Mouse (Mus musculus): Measurements from ENCODE around the gene Ifngr2. TPM values are rescaled to one million over a fixed set of nuclear protein-coding genes. Genes with fewer than 3 reads are reported as not detected.

Gene Ifngr2
- total RNA-seq, 2 experiments from 2014 or later, result 116 to 132 TPM

DNA sequence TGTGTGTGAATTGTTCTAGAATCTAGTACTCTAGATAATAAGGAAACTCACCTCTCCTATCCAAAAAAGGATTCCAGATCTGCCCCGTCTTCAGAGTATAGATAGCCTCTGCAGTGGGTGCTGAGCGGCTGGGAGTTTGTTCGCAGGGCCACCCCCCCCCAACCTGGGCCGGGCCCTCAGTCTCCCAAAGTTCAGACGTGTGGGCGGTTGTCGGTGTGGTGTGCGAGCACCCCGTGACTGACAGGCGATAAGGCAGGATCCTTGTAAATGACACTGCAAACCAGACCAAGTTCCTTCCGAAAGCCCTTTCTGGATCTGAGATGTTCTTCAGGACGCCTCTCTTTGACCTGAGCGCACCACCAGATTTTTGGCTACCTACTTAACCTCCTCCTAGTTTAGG is 12.4 kb upstream of the Ifngr2 start:
- peak in 1 of 2 experiments; percentile 40 for DNase-seq
- intact Hi-C loops (cut with DNase I), result no loop called here

DNA sequence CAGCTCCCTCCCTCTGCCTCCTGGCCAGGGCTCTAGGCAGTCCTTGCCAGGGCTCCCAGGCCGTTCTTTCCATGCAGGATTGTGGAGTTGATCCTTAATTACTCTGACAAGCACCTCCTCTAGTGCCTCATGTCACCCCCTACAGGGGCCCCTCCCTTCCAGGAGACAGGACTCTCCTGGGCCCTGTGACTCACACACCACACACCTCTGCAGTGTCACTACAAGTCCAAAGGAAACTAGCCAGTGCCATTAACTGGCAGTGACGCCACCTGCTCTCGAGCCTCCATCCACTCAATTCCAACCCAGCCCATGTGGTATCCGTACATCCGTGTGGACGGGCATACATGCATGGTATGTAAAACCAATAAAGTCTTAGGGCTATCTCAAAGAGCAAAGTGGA is 12.0 kb upstream of the Ifngr2 start:
- intact Hi-C loops (cut with DNase I), result no loop called here

DNA sequence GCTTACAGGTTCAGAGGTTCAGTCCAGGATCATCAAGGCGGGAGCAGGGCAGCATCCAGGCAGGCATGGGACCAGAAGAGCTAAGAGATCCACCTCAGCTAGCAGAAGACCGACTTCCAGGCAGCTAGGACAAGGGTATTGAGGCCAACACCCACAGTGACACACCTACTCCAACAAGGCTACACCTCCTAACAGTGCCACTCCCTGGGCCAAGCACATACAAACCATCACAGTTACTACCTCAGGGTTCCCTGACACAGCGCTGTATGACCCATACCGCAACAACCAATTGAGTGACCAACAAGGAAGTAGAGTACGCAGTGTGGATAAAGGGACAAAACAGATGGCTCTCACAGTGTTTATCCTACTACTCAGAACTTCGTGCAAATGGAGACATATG is 10.5 kb upstream of the Ifngr2 start:
- intact Hi-C loops (cut with DNase I), result no loop called here
- no peak for DNase-seq

More for the DNA sequence above, 12.0 kb upstream of the Ifngr2 start:
- DNase-seq, result no peak

DNA sequence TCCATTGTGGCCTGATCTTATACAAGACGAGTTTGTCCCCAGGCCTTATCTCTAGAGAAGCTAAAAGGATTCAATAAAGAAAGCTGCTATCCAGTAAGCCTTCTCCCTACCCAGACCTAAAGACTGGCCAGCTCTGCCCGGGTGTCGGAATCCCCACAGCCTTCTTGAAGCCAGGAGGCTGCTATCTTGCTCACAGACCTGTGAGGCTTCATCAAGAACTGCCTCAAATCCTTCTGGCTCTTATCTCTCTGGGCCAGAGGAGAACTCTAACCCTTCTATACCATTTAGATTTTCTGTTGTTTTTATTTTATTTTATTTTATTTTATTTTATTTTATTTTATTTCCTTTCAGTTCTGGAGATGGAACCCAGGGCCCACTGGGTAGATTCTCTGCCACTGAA is 9.8 kb upstream of the Ifngr2 start:
- no peak for DNase-seq
- intact Hi-C loops (cut with DNase I), result no loop called here

DNA sequence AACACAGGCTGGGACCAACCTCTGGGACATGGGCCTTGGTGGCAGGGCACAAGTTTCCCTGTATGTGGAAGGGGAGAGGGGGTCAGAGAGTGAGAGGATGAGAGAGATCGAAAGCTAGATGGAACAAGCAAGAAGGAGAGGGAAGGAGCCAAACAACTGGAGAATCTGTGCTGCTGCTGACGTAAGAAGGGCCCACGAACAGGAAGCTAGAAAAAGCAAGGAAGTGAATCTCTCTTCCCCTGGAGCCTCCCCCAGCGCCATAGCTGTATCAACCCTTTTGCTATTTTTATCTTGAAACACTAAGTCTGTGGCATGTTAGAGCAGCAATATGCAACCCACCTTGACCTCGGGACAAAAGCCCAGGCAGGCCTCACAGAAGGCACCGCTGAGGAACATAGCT is 8.8 kb upstream of the Ifngr2 start:
- intact Hi-C loops (cut with DNase I), result no loop called here
- no peak for DNase-seq

DNA sequence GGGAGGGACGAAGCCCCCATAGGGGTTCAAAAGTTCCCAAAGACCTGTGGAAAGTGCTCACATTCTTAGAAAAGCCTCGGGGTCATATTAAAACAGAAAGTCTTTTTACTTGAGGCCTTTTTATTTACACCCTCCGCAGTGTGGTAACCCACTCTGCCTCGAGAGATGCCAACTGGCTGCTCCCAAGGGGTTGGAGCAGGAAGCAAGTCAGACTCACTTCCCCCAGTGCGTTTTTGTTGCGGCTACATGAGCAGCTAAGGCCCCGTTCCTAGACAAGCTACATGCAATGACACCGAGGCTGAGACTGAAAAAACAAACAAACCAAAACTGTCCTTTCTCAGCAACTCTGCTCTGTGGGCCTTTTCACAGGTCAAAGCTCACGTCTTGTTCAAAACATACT is 8.4 kb upstream of the Ifngr2 start:
- intact Hi-C loops (cut with DNase I), result no loop called here
- no peak for DNase-seq

DNA sequence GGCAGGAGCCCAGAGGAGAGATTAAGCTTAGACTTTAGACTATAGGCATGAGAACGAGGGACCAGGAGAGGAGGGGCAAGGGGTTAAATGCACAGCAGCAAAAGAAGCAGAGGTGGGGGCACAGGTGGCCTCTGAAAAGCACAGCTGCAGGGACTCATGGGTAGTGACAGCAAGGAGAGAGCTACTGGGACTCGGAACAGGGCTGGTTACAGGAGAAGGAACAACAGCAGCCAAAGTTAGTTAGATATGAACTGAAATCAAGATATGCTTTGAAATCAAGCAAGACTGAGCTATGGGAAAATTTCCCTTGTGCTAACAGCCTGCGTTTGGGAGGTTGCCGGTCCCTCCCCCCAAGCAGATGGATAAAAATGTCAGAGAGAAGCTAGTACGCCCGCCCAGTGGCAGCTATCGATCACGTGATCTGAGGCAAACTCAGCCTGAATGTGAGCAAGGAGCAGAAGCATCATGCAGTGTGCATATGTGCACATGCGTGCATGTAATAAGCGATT is 5.2 kb upstream of the Ifngr2 start:
- intact Hi-C loops (cut with DNase I), result no loop called here
- DNase-seq, result peak in 1 of 2 experiments; percentile 46

DNA sequence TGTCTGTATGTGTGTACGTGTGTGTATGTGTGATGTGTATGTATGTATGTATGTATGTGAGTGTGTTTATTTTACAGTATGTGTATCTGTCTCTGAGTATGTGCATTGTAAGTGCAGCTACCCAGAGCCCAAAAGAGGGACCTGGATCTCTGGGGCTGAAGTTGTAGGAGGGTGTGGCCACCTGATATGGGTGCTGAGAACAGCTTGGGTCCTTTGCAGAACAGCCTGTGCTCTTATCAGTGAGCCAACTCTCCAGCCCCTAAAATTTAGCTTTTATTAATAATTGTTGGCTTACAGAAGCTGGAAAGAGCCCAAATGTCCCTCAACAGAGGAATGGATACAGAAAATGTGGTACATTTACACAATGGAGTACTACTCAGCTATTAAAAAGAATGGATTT is 3.3 kb upstream of the Ifngr2 start:
- intact Hi-C loops (cut with DNase I), result no loop called here
- DNase-seq, result no peak

DNA sequence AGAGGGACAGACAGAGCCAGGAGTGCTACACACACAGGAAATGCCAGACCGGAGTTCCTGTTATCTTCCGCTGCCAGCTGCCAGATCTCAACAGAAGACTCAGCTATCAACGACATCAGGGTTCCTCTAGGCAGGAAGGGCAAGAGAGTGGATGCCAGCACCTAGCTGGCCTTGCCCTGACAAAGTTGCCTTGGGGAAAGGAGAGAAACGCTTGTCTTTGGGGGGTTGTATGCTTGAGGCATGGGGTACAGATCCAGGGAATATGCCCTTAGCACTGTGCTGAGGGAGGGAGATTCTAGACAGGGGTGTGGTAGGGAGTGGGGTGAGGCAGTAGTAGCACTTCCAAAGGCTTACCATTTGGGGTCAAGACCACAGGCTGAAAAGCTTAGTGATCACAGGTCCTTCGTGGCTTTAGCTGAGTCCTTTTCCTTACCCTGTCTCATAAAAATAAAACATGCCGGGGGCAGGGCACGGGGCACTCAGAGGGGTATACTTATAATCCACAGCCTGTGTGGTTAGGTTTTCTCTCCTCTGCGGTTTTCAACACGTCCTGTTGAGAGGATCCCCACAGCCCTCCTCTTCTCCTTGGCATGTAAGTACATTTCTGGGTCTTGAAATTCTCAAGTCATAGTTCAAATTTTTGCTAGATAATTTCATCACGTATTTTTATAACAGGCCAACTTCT is 1.1 kb upstream of the Ifngr2 start:
- DNase-seq, result peak in 1 of 2 experiments; percentile 32

DNA sequence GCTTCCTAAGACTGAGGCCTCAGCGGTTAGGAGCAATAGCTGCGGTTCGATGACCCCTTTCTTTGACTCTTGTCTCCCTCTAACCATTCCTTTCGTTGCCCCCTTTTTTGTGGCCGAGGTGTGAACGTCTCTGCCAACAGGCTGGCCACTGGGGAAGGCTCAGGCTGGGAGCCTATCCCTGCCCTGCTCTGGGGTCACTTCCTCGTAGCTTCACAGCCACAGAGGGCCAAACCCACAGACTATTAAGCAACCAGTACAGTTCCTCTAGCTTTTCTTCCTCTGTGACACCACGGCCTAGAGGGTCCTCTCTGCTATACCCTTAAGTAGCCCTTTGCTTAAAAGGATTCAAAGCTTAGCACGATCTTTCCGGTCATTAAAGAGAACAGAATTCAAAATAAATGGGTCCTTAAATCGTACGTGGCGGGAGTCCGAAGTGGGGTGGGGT is 459 bp upstream of the Ifngr2 start:
- DNase-seq, result peak in 1 of 2 experiments; percentile 55
- intact Hi-C loops (cut with DNase I), result no loop called here

More for the DNA sequence above, 1.1 kb upstream of the Ifngr2 start:
- intact Hi-C loops (cut with DNase I), result no loop called here

DNA sequence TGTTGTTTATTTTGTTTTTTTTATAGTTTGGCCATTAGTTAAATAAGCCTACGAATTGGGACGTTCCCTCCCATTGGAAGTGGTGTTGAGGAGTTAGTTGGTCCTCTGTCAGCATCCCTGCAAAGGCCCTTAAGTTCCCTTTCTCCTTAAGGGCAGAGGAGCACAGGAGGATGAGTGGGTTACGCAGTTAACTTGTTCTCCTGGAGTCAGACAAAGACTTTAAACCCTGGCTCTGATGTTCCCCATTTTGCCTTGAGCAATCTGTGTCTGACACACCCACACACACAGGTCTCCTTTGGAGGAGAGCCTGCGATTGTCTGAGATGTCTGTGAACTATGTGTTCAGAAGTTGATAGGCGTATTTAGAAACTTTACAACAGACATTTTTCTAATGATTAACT is 1.1 kb downstream of the Ifngr2 start:
- no peak for DNase-seq
- intact Hi-C loops (cut with DNase I), result no loop called here

DNA sequence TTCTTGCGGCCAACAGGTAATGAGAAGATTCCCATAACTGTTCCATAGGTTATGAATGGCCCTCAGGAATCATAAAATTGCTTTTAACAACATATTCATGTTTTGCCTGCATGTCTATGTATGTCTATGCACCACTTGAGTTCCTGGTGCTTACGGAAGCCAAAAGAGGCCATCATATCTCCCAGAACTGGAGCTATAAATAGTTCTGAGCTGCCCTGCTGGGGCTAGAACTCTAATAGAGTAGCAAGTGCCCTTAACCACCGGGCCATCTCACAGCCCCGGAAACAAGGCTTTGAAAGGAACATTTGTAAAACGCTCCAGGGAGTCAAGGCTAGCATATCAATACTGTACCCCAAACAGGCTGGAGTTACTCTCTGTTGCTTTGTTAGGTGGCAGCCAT is 1.7 kb downstream of the Ifngr2 start:
- intact Hi-C loops (cut with DNase I), result no loop called here

DNA sequence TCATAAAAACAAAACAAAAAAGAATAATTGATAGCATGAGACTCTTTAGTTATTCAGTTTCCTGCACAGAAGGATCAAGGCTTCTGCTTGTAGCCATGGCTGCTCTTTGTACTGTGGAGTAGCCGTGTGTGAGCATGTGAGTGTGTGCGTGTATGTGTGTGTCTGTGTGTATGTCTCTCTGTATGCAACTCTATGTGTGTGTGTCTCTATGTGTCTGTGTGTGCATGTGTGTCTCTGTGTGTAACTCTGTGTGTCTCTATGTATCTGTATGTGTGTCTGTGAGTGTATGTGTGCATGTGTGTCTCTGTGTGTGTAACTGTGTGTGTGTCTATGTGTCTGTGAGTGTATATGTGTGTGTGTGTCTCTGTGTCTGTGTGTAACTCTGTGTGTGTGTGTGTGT is 2.1 kb downstream of the Ifngr2 start:
- intact Hi-C loops (cut with DNase I), result no loop called here
- no peak for DNase-seq

More for the DNA sequence above, 1.7 kb downstream of the Ifngr2 start:
- peak; percentile 35 to 52 for DNase-seq

DNA sequence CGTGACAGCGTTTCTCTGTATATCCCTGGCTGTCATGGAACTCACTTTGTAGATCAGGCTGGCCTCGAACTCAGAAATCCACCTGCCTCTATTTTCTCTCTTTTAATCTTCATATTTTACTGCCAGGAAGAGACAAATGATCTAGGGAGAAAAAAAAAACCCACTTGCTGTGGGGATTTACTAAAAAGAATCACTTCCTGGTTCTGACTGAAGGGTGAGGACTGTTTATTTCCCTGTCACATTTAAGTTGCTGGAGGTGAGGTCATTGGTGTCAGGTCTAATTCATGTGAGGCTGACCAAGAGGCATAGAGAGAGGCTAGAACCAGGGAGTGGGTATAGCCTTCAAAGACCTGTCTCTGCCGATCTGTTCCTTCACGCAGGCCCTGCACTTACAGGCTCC is 2.7 kb downstream of the Ifngr2 start:
- no peak for DNase-seq
- intact Hi-C loops (cut with DNase I), result no loop called here

DNA sequence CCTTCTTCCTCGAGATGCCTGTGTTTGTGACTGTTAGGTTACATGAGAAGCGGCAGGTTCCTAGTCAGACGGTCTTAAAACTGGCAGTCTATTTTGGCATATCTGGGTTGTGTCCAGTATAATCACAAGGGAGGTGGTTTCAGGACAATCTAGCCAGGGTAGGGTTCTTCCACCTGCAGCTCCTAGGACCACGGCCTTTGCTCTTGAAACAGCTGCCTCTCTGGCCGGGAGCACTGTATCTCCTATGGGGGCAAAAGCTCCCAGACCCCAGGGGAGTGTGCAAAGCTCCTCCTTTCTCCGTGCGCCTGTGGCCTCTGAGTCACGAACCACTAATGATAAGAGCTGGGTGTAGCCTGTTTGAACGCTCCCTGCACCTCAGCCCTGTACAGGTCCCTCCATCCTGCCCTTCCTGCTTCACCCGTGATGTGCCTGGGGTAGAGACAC is 4.2 kb downstream of the Ifngr2 start:
- intact Hi-C loops (cut with DNase I), result no loop called here
- peak; percentile 47 to 59 for DNase-seq

DNA sequence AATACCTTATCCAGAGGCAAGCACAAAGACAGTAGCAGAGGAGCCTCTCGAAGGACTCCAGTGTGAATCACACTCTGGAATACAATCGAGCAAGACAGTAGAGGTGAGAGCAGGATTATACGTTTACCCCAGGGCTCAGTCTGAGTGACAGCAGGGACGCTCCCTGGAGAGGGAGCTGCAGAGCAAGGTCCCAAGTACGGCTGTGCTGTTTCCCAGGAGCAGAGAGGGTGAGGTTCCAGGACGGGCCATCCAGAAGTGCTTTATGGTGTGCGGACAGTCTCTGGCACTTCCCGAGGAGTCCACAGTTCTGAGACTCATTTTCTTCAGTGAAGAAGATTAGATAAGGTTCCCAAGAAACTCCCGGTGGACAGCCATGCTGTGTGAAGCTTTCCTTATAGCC is 5.2 kb downstream of the Ifngr2 start:
- intact Hi-C loops (cut with DNase I), result no loop called here
- no peak for DNase-seq

DNA sequence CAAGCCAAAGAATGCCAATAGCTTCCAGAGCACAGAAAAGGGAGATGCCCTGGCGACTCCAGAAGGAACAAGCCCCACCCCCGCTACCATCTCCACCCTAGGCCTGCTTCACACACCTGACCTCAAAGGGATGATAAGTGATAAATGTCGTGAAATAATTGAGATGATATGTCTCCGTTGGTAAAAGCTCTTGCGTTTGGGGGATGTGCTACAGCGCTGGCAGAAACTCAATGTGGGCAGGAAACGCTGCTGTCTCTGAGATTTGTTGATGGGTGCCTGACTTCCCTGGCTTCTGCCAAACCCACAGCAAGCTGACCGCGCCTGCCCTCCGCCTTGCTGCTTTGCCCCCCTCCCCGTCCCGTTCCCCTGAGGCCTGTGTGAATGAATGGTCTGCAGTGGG is 6.8 kb downstream of the Ifngr2 start:
- intact Hi-C loops (cut with DNase I), result no loop called here

DNA sequence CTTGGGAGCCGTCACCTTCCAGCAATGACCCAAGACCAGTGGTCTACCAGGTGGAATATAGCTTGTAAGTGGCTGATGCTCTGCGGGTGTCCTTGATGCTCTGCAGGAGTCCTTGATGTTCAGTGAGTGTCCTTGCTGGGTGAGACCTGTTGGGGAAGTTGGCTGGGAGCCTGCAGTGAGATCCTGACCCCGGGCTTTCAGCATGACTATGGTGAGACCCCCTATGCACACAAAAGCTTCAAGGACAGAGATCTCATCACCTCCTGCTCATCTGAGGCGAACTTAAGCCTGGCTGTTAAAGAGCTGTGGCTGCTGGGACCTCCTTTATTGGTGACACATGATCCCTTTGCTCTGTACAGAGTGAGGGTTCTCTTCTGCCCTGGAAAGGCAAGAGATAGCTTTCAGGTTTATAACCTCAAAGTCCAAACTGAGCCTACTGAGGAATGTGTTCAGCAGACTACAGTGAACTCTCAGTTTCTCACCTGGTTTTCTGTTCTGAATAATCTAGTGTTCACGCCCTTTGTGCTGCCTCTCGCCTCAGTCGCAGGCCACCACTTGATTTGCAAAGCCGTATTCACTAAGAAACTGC is 8.2 kb downstream of the Ifngr2 start:
- intact Hi-C loops (cut with DNase I), result no loop called here

More for the DNA sequence above, 6.8 kb downstream of the Ifngr2 start:
- DNase-seq, result peak; percentile 56 to 70

DNA sequence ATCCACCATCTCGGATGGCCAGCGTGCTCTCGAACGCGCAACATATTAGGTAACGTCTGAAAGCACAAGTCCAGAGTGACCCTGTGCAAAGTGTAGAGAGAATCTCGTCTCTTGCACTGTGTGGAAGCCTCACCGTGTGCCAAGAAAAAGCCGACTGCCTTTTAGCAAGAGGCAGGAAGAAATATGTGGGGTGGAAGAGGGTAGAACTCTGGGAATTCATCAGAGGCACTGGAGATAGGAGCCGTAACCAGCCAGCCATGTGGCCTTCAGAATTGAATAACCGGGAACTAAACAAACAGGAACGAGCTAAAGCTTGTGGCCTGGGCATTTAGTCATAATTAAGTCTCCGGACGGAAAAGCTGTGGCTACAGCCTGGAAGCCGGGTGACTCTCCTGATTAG is 9.8 kb downstream of the Ifngr2 start:
- intact Hi-C loops (cut with DNase I), result no loop called here
- no peak for DNase-seq

More for the DNA sequence above, 8.2 kb downstream of the Ifngr2 start:
- no peak for DNase-seq

DNA sequence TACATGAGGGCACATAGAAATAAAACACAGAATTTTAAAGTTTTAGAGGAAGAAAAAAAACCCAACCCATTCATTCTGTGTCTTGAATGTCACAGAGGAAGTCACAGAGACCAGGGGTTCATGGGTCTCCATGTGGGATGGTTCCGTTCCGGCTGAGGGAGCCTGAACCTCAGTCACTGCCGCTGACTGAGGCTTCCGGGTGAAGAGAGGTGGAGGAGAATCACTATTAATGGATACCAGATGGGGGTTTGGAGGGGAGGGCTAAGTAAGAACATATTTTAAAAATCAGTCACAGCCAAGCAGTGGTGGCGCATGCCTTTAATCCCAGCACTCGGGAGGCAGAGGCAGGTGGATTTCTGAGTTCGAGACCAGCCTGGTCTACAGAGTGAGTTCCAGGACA is 10.3 kb downstream of the Ifngr2 start:
- intact Hi-C loops (cut with DNase I), result no loop called here
- DNase-seq, result no peak

DNA sequence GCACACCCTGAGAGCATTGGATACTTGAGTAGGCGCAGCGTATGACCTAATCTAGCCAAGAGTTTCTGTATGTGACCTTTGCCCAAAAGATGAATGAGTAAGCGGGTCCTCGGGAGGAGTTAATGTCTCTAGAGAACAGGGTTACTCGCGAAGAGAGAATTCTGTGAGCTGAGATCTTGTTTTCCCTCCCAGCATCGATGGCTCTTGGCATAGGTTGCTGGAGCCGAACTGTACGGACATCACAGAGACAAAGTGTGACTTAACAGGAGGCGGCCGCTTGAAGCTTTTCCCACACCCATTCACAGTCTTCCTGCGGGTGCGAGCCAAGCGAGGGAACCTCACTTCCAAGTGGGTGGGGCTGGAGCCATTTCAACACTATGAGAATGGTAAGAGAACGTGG is 10.8 kb downstream of the Ifngr2 start:
- DNase-seq, result peak in 1 of 2 experiments; percentile 59
- intact Hi-C loops (cut with DNase I), result no loop called here

DNA sequence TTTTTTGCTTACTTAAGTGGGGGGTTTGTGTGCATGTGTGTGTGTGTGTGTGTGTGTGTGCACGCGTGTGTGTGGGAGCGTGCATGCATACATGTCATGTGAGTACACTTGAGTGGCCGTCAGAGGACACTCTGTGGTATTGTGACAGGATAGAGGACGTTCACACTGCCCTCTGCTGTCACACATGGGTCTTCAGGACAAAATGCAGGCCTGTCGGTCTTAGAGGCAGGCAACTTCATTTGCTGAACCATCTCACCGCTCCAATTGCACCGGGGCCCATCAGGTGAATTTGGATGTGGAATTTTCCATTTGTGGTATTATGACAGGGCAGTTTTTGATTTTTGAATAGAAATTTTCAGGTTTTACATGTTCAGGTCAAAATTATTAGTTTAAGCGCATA is 14.2 kb downstream of the Ifngr2 start:
- peak; percentile 63 to 68 for DNase-seq

More for the DNA sequence above, 14.2 kb downstream of the Ifngr2 start:
- intact Hi-C loops (cut with DNase I), result loop anchor here (1.0 to 2.0 kb wide), 2 partner anchors 32 to 49 kb away; no protein-coding TSS in a partner anchor

All from heart, postnatal 10 days (tissue).